Mouse (Mus musculus): Measurements from ENCODE around the gene Atox1. TPM values are rescaled to one million over a fixed set of nuclear protein-coding genes. Genes with fewer than 3 reads are reported as not detected.

The Atox1 gene
- total RNA-seq, 2 experiments from 2014 or later: 51.8 to 60.6 TPM

DNA sequence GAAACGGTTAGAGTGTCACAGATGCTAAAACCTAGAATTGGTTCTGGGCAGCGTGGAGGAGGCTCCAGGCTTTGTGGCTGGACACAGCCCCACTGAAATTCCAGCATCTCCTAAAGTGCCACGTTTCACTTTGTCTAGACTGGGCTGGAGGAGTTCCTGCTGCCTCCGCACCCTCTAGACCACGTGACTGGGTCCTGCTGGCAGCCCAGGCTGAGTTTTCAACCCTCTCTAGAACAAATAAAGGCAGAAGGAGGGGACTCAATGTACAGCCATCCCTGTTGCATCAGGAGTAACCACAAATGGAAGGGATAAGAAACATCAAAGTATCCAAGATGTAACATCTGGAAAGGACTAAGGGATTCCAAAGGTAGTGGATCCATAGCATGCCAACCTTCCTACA is 46.7 kb downstream of the Atox1 start:
- DNase-seq: peak; percentile 68

- DNase-seq: no peak
Measured at GRCm38 (mm10) chr11:55413416-55413796, 47.6 kb downstream of the Atox1 start.

DNA sequence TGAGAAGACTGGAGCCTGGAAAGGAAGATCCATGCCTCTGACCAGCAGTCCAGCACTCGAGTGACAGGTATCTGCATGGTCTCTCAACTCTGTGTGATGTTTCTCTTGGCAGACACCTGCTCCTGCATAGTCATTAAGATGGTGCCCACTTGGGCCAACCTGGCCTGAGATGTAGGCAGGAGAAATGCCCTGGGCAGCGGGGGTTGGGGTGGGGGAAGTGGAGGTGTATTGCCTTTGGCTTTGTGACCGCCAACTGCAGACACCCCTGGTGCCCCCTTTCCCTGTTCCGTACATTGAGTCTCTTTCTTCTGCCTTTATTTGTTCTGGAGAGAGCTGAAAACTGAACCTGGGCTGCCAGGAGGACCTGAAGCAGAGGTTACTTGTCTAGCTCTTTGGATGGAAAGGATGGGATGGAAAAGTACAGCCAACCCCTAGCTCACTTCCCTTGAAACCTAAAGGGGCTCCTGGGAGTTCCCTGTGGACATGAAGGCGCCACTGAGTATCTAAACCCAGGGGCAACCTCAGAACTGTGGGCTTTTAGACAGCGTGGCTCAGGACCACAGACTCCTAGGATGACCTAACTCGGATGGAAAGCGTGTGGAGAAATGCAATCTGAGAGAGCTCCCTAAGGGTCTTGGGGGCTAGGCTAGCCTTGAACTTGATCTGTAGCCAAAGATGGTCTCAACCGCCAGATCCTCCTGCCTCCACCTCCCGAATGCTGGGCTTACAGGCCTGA is 48.2 kb downstream of the Atox1 start:
- DNase-seq: no peak

DNA sequence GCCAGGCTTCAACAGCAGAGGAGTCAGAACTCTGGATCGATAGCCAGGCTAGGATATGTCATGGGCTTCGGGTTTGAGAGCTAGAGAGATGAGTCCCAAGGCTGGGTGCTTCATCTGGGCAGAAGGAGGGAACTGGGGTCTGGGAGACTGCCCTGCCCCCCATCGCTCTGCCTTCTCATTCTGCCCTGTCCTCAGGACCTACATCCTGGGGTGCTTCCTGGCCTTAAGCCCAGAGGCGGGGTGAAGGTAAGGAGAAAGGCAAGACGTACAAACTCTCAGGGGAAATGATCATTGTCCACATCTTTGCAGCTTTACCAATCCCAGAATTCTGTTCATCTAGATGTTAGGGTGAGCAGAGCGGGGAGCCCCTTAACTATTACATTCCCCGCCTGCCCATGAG is 49.0 kb downstream of the Atox1 start:
- DNase-seq: no peak

DNA sequence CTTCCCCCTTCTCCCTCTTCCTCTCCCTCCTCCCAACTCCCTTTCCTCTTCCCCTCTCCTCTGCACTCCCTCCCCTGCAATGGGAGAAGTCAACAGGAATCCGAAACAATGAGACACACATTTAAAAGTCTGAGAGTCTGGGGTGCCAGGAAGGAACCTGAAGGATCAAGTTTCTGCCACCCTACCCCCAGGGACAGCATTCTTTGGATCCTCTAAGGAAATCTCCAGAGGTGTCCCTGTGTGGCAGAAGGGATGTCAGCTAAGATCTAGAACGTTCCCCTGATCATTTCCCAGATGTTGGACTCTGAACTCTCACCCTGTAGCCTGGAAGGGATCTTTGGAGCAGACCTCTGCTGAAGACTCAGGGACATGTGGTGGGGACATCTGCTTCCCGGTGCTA is 50.5 kb downstream of the Atox1 start:
- no peak for DNase-seq

DNA sequence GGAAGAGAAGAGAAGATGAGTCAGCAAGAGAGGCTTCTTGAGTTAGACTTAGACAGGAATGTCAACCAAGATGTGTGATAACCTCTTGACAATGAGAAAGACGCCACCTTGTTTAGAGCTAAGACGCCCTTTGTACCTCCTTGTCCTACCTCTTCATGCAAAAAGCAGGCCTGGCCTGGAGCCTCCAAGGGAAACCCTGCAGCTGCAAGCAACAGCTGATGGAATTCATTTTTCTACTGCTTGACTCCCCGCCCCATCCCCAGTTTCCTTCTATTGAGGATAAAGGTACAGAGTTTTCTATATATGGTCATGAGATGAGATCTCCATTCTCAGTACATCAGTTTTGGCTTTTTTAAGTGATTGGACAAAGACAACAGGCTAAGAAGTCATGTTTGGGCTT is 51.0 kb downstream of the Atox1 start:
- DNase-seq: no peak

- no peak for DNase-seq
Measured at GRCm38 (mm10) chr11:55407133-55407532, 53.9 kb downstream of the Atox1 start.

- DNase-seq: peak; percentile 48
Measured at GRCm38 (mm10) chr11:55405601-55406469, 55.2 kb downstream of the Atox1 start.

DNA sequence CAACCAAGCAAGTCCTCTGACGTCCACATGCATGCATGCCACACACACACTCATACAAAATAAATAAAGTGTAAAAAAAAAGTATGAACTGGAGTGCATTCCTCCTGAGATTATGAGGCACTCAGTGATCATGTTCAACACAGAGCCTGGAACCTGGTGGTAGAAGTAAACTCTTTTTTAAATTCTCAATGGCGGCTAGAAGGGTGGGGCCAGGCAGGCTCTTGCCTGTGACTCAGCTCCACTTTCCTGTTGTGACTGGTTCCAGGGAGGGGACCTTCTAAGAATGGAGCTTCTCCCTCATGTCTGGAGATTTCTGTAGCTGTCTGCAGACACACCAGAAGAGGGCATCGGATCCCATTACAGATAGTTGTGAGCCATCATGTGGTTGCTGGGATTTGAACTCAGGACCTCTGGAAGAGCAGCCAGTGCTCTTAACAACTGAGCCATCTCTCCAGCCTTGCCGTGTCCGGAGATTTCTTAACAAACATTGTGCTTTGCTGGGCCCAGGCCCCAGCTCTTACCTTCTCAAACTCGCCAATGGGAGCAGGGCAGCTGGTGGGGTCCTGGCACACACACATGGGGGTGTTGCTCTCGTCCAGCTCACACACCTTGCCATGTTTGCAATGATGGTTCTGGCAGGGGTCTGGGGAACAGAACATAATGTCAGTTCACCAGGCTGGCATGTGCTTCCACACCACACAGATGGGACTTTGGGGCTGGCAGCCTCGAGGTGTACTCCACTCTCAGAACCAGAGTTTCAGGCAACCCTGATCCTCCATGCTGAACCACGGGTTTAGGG is 56.2 kb downstream of the Atox1 start:
- DNase-seq: no peak

GRCm38 (mm10) chr11:55400863-55401262 is 60.2 kb downstream of the Atox1 start:
- DNase-seq: no peak

DNA sequence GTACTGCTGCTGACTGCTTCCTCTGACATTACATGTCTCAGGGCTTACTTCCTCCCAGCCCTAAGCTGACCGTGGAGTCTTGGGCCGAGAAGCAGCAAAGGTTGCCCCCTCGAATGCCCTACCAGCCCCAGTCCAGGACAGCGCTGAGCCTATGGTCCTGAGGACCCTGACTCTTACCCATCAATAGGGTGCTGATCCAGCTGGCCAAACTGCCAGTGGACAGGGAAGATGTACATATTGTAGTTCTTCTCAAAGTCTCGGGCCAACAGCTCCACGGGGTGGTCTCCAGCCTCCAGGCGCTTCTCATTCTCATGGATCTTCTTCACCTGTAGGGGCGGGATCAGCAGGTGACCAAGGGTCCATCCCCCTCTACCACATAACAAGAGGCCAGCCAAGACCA is 62.7 kb downstream of the Atox1 start:
- no peak for DNase-seq

GRCm38 (mm10) chr11:55397441-55397840 is 63.6 kb downstream of the Atox1 start:
- DNase-seq: peak; percentile 73

DNA sequence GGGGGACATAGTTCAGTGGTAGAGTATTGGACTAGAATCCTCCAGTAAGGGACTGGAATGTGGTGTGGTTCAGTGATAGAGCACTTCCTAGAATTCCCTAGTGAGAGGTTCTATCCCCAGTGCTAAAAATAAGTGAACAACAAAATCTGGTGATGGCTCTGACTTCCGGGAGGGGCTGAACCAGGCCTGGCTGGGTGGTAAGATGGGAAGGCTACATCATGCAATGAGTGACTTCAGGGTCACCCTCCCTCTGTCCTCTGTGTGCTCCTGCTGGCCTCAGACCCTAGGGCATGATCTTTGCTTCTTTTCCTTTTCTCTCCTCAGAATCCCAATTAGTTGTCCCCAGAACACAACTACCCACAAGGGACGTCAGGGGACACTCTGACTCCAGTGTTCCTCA is 64.0 kb downstream of the Atox1 start:
- no peak for DNase-seq

Small RNA genes lying within 50 kb of the gene (microRNA-seq; reads per million reads assigned to microRNA genes)
- gene Mir7652 (ENCODE audit: borderline replicate concordance in 2 of 2): 0 reads per million in 2 experiments

Other genes starting within 250 kb of the Atox1 start
- under 1 TPM; 0.05 TPM for gene Fat2, start 124.7 kb downstream of the Atox1 start, total RNA-seq (2021)
- gene Sparc, start 38.1 kb downstream of the Atox1 start, total RNA-seq (2021): 1,000 to 10,000 TPM in 1 of 2 experiments, 100 to 1,000 TPM in 1; 811 to 1,001 TPM
- gene G3bp1, start 8.4 kb upstream of the Atox1 start, total RNA-seq (2021): 10 to 100 TPM; 50.0 to 50.4 TPM
- gene Glra1, start 147.0 kb upstream of the Atox1 start, total RNA-seq (2021): not detected